Mouse (Mus musculus) thymus, postnatal 25 days (tissue): ENCODE results near the gene Degs1.
A peak's percentile ranks its signal among the peaks of the same experiment; 100 is the strongest.
"Not testable (repeated sequence)": the region's sequence is repeated elsewhere in the genome, so short reads cannot be mapped to it uniquely, and the experiment has no call there.

ENCODE experiments used
- DNase-seq: peaks from one replicate; pipeline ENCODE4 v3.0.0; 2022

The Degs1 gene

DNA sequence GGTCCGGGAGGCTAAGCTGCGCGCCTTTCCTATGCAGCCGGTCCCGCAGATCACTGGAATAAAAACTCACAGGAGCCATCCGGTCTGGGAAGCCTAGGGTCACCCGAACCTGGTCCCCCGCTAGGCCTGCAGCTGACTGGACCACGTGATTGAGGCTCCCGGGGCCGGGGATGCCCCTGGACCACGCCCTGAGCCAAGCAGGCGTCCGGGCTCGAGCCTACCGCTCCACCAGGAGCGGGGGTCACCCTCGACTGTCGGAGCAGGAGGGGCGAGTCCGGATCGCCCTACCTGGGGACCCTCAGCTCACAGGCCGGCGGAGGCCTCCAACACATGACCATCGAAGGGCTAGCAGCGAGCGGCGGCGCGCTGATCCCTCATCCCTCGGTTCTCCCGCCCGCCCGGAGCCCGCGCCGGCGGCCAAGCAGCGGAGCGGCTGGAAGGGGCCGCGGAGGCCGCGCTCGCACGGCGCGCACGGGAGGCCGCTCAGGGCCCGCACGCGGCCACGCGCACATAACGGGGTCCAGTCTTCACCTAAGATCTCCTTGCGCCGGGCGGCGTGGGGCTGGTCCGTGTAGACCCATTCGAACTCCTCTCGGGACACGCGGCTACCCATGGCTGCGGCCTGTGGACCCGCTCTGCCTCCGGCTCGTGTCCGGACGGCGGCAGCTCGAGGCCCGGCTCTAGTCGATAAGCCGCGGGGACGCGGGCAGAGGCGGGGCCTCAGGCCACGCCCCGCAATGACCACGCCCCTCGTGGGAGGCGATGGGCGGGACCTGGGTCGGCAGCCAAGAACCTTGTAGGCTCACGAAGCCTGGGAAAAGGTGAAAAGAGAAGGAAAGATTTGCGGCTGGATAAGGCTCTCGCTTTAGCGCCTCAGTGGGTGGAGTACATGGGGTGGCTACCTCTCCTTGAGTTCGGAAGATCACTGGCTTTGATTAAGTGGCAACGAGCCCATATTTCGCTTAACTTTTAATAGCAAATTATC is at the start of gene Degs1:
Gene Degs1, minus strand, starts transcription at position 714 of the 985 bp plus-strand sequence.
- DNase-seq = peak; percentile 97

DNA sequence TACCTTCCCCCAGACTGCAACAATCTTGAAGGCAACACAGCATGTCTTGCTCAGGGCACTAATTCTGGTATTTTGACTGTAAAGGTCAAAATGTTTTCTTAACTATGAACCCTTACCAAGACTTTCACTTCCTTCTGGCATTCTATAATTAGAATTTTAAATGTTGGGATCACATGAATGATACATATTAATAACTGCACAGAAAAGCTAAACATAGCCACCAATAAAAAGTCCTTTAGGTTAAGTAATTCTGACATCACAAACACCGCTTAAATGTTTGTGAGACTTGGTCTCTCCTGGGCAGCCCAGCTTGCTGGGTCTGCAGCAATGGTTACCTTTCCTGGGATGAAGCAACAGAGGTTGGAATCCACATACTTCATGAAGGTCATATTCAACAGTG is 43.3 kb upstream of the Degs1 start:
- no peak for DNase-seq

DNA sequence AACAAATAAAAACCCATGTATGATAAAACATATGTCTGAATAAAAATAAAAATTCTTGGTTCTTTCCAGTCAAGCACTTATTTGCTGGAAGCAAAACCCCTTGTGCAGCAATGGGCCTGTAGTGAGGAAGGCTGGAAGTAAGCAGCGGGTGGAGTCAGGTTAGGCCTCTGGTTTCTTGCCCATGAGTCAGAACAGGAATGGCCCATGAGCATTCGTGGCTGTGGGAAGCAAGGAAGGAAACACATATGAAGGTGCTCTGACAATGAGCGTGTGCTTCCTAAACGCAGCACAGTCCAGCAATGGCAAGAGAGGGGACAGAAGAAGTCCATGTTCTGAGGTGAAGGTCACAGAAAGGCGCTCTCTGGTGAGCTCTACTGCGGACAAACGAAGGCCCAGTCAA is 41.9 kb upstream of the Degs1 start:
- DNase-seq = no peak

DNA sequence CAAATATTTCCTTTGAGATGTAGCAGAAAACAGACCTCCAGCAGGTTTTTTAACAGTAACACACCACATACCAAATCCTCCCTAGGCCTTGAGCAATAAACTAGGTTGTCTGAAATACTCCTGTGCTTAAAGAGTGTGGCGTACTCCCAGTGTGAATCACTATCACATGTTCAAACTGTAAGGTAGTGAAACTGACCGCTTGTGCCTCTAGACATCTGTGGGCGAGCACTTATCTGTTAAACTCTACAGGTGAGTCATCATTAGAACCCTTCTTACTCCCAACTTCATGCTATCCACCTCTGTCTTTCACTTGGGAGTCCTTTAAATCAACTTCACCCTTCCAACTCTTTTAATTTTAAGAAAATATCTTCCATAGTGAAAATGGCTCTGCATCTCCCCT is 40.5 kb upstream of the Degs1 start:
- no peak for DNase-seq

DNA sequence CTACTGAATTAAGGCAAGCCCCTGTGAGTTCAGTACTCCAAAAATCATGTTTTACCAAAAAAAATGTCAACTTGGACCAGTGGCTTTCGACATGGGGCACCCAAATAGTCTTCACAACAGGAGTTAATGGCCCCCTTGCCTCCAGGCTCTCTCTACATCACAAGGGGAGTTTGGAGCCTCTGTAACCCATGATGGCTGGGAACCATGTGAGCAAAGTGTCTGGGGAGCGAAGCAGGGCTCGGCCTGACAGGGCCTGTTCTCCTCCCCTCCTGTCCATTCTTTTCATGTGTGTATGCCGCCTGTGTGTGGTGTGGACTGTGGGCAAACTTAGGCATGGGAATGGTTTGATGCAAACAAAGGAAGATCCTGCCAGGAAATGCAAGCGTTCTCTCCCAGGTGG is 31.6 kb upstream of the Degs1 start:
- no peak for DNase-seq

DNA sequence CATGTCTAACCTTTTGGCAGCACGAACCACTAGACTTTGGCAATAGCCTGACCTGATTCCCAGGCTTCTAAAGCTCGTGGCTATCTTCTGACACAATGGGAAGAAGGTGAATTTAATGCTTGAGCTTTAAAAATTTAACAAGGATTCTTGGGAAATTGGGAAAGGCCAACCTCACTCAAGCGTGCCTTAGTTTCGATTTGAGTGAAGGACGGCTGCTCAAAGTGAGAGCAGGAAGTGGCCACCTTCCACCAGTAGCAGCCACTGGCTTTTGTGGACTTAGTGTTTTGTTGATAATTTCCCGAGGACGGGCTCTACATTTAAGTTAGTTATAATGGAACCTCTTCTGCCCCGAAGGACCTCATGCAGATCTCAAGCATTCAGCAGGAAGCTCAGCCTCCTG is 30.6 kb upstream of the Degs1 start:
- DNase-seq = no peak

DNA sequence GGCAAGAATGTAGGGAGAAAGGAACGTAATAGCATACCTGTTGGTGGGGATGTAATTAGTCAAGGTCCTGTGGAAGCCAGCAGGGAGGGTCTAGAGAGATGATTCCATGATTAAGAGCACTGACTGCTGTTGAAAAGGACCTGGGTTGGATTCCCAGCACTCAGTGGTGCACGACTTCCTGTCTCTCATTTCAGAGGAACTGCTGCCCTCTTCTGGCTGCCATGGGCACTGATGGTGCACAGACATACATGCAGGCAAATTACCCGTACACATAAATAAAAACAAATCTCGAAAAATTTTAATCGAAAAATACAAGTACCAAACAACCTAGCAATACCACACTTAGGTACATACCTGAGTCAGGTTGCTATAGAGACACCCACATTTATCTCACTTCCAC is 28.8 kb upstream of the Degs1 start:
- DNase-seq = no peak

DNA sequence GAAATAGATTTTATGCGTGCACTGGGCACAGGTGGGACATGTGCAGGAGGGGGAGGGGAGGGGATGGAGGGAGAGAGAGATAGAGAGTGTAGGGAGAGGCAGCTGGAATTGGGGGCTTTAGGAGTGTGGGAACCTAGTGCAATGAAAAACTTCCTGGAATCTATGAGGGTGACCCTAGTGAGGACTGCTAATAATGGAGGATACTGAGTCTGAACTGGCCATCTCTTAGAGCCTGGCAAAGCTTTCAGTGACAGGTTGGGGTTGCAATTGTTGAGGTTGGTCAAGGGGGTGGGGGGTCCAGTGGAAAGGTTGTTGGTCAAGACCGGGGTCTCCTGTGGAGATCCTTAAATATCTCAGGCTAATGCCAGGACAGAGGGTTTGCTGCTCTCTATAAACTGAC is 27.7 kb upstream of the Degs1 start:
- no peak for DNase-seq

DNA sequence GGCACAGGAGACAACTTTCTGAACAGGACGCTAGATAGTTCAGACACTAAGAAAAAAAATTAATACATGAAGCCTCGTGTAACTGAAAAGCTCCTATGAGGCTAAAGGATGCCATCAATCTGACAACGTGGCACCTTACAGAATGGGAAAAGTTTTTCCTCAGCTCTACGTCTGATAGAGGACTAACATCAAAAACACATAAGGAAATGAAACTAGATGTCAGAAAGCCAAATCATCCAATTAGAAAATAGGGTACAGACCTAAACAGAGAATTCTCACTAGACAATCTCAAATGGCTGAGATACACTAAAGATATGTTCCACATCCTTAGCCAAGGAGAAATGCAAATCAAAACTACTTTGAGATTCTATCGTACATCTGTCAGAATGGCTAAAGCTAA is 26.8 kb upstream of the Degs1 start:
- DNase-seq = no peak

DNA sequence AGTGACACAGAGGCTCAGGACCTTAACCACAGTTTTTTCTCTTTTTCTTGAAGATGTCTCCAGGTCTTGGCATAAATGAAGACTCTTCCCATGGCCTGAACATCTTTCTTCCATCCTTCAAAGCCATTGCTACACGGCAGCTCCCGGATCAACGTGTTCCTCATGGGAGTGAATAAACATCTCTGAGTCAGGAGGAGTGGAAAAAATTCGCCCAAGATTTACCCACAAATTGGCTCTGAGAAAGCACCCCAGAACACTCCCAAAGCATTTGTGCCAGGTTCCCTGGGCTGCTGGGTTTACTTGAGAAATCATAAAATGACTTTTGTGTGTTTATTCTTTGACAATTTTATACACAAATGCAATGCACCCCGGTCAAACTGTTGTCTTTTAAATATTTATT is 20.3 kb upstream of the Degs1 start:
- no peak for DNase-seq

DNA sequence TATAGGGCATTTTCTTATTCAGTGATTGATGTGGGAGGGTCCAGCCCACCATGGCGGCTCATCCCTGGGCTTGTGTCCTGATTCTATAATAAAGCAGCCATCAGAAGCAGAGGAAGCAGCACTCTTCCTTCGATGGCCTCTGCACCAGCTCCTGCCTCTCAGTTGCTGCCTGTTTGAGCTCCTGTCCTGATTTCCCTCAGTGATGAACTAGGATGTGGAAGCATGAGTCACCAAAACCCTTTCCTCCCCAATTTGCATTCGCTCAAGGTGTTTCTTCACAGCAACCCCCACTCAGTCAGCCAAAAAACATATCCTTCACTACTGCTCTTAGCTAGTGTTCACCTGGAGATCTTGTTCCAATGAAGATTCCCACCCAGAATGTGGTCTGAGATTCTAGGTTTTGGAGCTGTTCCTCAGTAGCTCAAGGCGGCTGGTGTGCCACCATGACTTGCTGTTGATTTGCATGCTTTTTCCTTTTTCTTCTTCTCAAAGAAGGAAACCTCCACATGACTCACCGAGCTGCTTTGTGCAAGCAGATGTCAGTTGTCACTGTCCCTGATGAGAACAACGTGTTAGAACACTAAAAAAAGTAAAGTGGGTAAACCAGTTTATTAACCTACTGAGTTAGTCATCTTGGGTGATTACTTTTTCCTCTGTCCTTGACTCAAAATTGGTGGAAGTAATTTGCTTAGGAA is 19.7 kb upstream of the Degs1 start:
- no peak for DNase-seq

DNA sequence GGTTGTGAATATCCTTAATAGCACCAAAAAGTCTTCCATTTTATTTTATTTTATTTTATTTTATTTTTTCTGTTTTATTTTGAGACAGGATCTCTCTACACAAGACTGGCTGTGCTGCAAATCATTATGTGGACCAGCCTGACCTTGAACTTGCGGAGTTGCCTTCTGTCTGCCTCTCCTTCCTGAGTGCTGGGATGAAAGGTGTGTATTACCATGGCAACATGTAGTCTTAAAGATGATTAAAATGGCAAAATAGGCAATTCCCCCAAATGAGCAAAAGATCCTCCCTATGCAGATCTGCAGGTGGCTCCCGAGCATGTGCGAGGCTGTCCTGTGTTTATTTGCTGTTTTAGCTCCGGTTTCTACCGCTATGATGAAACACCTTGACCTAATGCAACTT is 15.2 kb upstream of the Degs1 start:
- no peak for DNase-seq

DNA sequence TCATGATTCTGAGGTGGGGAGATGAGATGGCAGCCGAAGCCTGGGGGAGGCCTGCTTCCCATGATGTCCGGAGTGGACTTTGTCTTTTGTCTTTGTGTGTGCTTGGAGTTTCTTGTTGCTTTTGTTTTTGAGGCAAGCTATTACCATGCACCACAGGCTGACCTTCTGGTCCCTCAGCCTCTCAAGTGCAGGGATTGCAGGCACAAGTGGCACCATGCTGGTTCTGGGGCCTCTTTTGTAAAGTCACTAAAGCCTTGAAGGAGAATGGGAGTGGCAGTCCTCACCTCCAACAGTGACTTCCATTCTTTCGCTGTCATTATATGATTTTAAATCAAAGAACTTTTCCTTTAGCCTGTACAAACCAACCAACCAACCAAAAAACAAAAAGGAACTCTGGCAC is 14.6 kb upstream of the Degs1 start:
- no peak for DNase-seq

DNA sequence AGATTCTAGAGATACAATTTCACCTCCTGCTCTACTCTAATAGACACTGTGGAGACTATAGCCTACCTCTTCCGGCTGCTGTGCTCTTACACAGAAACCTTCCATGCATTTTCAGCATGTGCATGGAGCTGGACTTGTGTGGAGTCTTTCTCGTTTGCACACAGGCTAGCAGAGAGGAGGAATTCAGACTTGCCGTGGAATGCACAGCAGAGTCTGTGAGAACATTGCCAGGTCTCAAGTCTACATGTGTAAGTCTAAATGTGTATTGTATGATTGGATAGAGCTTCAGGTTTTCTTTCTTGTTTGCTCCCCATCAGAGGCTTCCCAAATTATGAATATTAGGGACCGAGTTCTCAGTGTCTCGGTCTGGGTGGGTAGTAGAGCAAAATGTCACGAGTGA is 14.2 kb upstream of the Degs1 start:
- no peak for DNase-seq

DNA sequence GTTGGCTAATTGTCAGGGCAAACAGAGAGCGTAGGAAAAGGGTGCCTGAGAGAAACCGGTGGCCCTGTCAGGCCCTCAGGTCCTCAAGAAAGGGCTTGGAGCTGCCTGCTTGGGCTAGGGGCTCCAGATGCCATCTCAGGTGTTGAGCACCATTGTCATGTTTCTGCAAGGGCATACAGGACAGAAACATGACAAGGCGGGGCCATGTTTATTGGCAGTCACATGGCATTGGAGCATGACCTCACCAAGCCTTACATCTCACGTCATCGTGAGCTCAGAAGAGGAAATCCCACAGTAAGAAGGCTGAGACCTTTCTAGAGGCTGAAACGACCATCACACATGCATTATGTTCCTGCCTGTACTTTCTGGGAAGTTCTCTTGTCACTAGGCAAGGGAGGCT is 13.5 kb upstream of the Degs1 start:
- no peak for DNase-seq

DNA sequence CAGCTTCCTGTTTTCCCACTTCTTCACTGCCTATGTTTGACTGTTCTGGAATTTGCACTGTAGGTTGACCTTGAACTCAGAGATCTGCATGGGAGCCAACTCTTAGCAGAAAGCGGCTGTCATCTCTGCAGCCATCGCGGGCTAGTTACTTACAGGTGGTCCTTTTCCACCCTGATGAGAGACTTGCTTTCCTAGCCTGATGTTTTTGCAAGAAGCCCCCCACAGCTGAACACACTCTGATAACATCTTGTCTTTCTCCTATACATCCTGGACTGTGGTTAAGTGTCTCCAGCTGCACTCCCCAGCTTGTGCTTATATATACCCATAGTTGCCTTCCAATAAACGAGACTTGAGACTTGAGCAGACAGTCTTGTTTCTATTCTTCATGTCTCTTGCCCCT is 9.7 kb upstream of the Degs1 start:
- DNase-seq = peak; percentile 54

DNA sequence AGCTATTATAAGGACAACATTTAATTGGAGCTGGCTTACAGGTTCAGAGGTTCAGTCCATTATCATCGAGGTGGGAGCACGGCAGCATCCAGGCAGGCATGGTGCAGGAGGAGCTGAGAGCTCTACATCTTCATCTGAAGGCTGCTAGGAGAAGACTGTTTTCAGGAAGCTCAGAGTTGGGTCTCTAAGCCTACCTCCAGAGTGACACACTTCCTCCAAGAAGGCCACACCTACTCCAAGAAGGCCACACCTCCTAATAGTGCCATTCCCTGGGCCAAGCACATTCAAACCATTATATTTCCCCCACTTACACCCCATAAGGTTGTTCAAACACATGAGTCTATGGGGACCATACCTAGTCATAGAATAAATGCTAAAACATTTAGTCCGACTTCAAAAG is 8.1 kb upstream of the Degs1 start:
- DNase-seq = not testable (repeated sequence)

DNA sequence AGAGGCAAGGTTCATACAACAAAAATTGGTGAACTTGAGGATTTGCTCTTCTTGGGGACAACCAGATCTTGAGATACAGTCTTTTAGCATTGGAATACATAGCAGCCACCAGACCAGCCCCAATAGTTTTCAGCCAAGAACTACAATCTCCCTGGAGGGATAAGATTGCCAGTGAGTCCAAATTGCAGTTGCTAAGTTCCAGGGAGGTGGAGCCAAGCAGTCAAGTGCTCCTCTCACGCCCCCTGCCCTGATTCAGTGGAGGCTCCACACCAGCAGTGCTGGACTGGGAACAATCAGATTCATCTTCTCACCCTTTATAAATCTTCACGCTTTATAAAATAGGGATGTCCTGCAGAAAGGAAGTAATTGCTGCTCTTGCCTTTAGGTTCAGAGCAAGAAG is 7.2 kb upstream of the Degs1 start:
- DNase-seq = no peak

DNA sequence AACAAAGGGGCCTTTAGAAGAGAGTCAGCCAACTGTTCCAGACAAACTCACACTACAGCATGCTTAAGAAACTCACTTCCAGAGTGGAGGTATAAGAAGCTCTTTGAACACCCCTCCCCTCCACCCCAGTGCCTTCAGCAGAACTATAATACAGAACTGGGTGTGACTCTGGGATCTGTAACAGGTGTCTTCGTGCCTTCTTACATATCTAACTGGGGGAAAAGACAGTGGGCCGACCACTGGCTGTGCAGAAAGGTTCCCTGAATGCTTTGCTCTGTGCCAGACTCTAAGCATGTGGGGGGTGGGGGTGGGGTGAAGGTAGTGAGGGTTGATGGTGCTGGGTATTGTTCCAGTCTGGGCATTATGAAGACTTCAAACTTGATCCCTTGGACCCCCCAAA is 6.0 kb upstream of the Degs1 start:
- no peak for DNase-seq

DNA sequence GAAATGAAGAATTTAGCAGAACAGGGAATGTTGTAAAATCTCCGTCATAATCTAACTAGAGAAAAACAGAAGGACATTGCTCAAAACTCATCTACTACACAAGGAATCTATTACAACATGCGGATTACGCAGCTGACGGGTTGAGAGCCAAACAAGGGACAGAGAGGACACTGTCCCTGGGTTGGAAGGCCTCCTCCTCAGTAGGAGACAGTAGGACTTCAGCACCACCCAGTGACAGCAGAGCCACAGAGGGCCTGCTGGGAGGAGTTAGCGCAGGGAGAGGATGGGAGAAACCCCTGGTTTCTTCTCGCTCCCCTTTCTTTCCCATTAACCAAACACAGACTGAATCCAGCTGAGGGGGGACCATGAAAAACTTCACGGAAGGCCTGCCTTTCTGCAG is 5.2 kb upstream of the Degs1 start:
- no peak for DNase-seq

DNA sequence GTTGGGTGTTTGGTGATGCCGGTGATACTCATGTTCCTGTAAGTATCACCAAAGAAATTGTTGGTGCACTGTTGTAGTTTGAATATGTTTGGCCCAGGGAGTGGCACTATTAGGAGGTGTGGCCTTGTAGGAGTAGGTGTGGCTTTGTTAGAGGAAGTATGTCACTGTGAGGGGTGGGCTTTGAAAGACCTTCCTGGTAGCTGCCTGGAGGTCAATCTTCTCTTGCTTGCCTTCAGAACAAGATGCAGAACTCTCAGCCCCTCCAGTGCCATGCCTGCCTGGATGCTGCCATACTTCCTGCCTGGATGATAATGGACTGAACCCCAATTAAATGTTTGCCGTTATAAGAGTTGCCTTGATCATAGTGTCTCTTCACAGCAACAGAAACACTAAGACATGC is 2.2 kb upstream of the Degs1 start:
- DNase-seq = no peak

DNA sequence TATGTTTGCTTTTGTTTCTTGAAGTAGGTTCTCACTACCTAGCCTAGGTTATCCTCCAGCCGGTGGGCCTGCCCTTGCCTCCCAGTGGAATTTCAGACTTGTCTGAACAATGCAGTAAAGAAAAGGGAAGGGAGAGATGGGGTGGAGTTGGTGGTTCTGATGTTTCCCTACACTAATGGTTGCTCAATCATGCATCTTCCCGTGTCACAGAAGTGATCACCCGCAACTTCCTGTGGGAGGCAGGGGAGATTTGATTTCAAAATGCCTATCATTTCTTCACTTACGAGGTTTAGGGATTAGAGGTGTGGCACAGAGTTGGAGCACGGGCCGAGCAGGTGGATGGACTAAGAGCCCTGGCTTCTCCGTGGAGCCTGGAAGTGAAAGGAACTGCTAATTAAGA is 627 bp upstream of the Degs1 start:
- DNase-seq = no peak

DNA sequence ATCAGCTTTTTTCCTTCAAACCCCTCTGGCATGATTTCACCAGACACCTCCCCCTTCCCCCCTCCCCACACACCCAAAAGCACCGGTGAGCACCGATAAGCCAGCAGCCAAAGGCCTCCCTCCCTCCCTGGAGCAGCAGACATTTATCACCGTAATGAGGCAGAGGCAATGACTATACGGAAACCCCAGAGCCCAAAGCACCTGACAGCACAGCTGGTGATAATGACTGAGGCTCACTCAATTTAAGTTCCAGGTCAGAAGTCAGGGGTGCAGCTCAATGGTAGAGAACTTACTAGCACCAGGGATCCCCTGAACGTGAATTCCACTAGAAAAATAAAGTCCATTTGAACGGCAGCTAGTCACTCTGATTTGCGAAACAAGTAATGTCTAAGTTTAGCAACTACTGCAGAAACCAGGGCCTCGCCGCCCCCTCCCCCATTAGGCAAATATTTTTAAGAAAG is 1.3 kb downstream of the Degs1 start:
- peak; percentile 47 for DNase-seq

DNA sequence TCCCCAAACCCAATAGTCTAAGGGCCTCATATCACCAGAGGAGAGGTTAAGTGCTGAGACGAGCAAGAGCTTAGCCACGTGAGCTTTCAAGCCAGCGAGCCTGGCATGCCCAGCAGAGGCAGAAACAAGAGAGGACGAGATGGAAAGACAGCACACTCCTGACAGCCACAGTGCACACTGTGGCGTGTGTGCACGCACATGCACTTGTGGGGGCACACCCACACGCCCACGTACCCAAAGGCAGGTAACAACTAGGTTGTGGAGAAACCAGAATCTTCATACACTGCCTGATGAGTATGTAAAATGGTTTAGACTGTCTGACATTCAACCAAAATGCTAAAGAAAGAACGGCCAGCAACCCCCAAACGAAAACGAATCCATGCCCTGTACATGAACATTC is 2.0 kb downstream of the Degs1 start:
- DNase-seq = no peak
